Mouse (Mus musculus) limb, embryonic 14.5 days (tissue): Measurements from ENCODE around the gene Btbd35f26. TPM values are rescaled to one million over a fixed set of nuclear protein-coding genes. Genes with fewer than 3 reads are reported as not detected.
"Not testable (repeated sequence)": the region's sequence is repeated elsewhere in the genome, so short reads cannot be mapped to it uniquely, and the experiment has no call there.

Experiments
- ATAC-seq: fragments of 200-750 bp; cut with Nextera tagmentation; 2 replicates; pipeline ENCODE4 v1.8.0; 2017; ENCODE audit warnings: low read depth, moderate number of reproducible peaks, moderate TSS enrichment; ENCODE audit not compliant: low FRiP score
- DNase-seq: peaks from one replicate; pipeline ENCODE4 v3.0.0-alpha.2; 2015; ENCODE audit warnings: low spot score
- H3K27ac ChIP-seq: fragments of 300-500 bp; sonication (generic); replicated peaks from 2 replicates; pipeline ENCODE4 v1.5.1; 2014; ENCODE audit warnings: low read depth, mild to moderate bottlenecking, low read length, moderate library complexity, mixed read lengths
- H3K27me3 ChIP-seq: fragments of 300-500 bp; sonication (generic); 2 replicates; pipeline ENCODE4 v1.6.1; 2014; ENCODE audit warnings: low read length, mixed read lengths; ENCODE audit not compliant: control insufficient read depth, insufficient read depth
- H3K36me3 ChIP-seq: fragments of 300-500 bp; sonication (generic); 2 replicates; pipeline ENCODE4 v1.6.1; 2014; ENCODE audit warnings: mild to moderate bottlenecking, low read length, moderate library complexity, mixed read lengths; ENCODE audit not compliant: control insufficient read depth, insufficient read depth
- H3K4me1 ChIP-seq: fragments of 300-500 bp; sonication (generic); 2 replicates; pipeline ENCODE4 v1.6.1; 2014; ENCODE audit warnings: antibody characterized with exemption, low read length, mixed read lengths; ENCODE audit not compliant: control insufficient read depth, insufficient read depth
- H3K4me2 ChIP-seq: fragments of 300-500 bp; sonication (generic); replicated peaks from 2 replicates; pipeline ENCODE4 v1.6.1; 2014; ENCODE audit warnings: low read depth, mild to moderate bottlenecking, low read length, moderate library complexity; ENCODE audit not compliant: severe bottlenecking
- H3K4me3 ChIP-seq: fragments of 300-500 bp; sonication (generic); replicated peaks from 2 replicates; pipeline ENCODE4 v1.5.1; 2014; ENCODE audit warnings: low read length
- H3K9ac ChIP-seq: fragments of 300-500 bp; sonication (generic); 2 replicates; pipeline ENCODE4 v1.6.1; 2014; ENCODE audit warnings: mild to moderate bottlenecking, low read depth, low read length, moderate library complexity; ENCODE audit not compliant: severe bottlenecking
- H3K9me3 ChIP-seq: fragments of 300-500 bp; sonication (generic); 2 replicates; pipeline ENCODE4 v1.6.1; 2016; ENCODE audit warnings: low read length; ENCODE audit not compliant: control insufficient read depth
- WGBS: fragments of 180-500 bp; shearing (Covaris S2); extraction: QIAGEN DNeasy Blood & Tissue Kit; methylation state at CpG from one replicate; pipeline ENCODE4 v1.1.7; 2014; 5-methylcytosine and 5-hydroxymethylcytosine counted together
- polyA plus RNA-seq, 2 experiments: library from polyadenylated mRNA; depleted of rRNA in 1 of 2; stranded (reverse) in 1 of 2; unstranded in 1 of 2; fragments of >200 nt; fragmentation: Nextera tagmentation in 1 of 2; extraction: Ambion mirVana in 1 of 2; gene quantifications; 2 replicates each; pipeline versions ENCODE4 v1.2.1 to v1.2.3; 2012 to 2014

Gene Btbd35f26
- not detected in 2 replicates for polyA plus RNA-seq (2012; rRNA removed)
- not detected in 2 replicates for polyA plus RNA-seq (2014; fragmentation: Nextera tagmentation; extraction: Ambion mirVana)

DNA sequence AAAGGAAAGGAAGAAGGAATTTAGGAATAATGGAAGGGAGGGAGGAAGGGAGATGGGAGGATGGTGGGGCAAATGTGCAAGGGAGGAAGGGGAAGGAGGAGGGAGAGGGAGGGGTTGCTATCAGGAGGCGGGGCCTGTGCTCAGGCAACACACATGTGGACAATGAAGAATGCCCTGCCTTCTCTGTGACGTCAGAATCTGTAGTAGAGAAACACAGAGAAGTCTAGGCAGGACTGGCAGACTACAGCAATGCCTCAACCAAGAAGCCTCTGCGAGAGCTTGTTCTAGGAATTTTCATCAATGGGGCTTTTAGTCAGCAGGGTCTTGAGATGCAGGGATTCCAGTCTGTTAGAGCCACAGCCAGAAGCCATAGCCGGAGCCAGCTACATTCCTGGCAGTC is at the start of gene Btbd35f26:
Gene Btbd35f26 (plus strand): TSS at position 301 of the 400 bp plus-strand sequence.
- not testable (repeated sequence) for H3K36me3 ChIP-seq, H3K27me3 ChIP-seq, H3K27ac ChIP-seq, H3K4me2 ChIP-seq, ATAC-seq, H3K4me3 ChIP-seq, DNase-seq, H3K9ac ChIP-seq, H3K9me3 ChIP-seq, H3K4me1 ChIP-seq
- no CpG with 5 or more reads among the region's 4 CpGs for WGBS

DNA sequence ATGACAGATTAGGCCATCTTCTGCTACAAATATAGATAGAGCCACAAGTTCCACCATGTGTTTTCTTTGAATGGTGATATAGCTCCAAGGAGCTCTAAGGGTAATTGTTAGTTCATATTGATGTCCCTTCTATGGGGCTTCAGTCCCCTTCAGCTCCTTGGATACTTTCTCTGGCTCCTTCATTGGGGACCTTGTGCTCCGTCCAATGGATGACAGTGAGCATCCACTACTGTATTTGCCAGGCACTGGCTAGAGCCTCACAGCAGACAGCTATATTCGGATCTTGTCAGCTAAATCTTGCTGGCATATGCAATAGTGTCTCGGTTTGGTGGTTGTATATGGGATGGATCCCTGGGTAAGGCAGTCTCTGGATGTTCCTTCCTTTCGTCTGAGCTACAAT is 5.7 kb downstream of the Btbd35f26 start:
- not testable (repeated sequence) for ATAC-seq, H3K4me1 ChIP-seq, H3K27ac ChIP-seq, H3K36me3 ChIP-seq, DNase-seq, H3K27me3 ChIP-seq, H3K9ac ChIP-seq, H3K9me3 ChIP-seq, H3K4me3 ChIP-seq, H3K4me2 ChIP-seq
- WGBS = 88% methylated on average over 2 of the region's 4 CpGs

DNA sequence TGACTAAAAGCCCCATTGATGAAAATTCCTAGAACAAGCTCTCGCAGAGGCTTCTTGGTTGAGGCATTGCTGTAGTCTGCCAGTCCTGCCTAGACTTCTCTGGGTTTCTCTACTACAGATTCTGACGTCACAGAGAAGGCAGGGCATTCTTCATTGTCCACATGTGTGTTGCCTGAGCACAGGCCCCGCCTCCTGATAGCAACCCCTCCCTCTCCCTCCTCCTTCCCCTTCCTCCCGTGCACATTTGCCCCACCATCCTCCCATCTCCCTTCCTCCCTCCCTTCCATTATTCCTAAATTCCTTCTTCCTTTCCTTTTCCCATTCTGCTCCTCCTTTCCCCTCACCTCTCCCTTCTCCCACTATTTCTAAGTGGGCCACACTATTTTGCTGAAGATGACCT is 47.6 kb downstream of the Btbd35f26 start, which contains the start of gene Btbd35f19:
Gene Btbd35f19 (minus strand): TSS at position 101 of the 400 bp plus-strand sequence.
- not testable (repeated sequence) for H3K36me3 ChIP-seq, H3K27me3 ChIP-seq, DNase-seq, H3K9me3 ChIP-seq, H3K27ac ChIP-seq, H3K4me1 ChIP-seq, ATAC-seq, H3K4me2 ChIP-seq, H3K4me3 ChIP-seq, H3K9ac ChIP-seq
- WGBS = no CpG with 5 or more reads among the region's 4 CpGs

Other genes starting within 250 kb of the Btbd35f26 start
- not detected in 2 replicates for gene Btbd35f29, start 218.8 kb upstream of the Btbd35f26 start, polyA plus RNA-seq (2012; rRNA removed)
- gene Btbd35f29, start 218.8 kb upstream of the Btbd35f26 start, polyA plus RNA-seq (2014; fragmentation: Nextera tagmentation; extraction: Ambion mirVana) = not detected in 2 replicates
- gene Spin2f, start 82.6 kb upstream of the Btbd35f26 start, polyA plus RNA-seq (2012; rRNA removed) = not detected in 2 replicates
- gene Spin2f, start 82.6 kb upstream of the Btbd35f26 start, polyA plus RNA-seq (2014; fragmentation: Nextera tagmentation; extraction: Ambion mirVana) = not detected in 2 replicates
- gene Btbd35f19, start 47.5 kb downstream of the Btbd35f26 start, polyA plus RNA-seq (2012; rRNA removed) = not detected in 2 replicates
- not detected in 2 replicates for gene Btbd35f19, start 47.5 kb downstream of the Btbd35f26 start, polyA plus RNA-seq (2014; fragmentation: Nextera tagmentation; extraction: Ambion mirVana)
- not detected in 2 replicates for gene Gm21883, start 237.8 kb downstream of the Btbd35f26 start, polyA plus RNA-seq (2012; rRNA removed)
- gene Gm21883, start 237.8 kb downstream of the Btbd35f26 start, polyA plus RNA-seq (2014; fragmentation: Nextera tagmentation; extraction: Ambion mirVana) = not detected in 2 replicates